Mouse (Mus musculus) kidney, postnatal 36 days (tissue): ENCODE results near the gene Dtx4.

ENCODE experiments used
- DNase-seq, 2 experiments: peaks; one replicate each; pipeline ENCODE4 v3.0.0; 2021 to 2022; ENCODE audit warnings: mixed read lengths in 2 of 2

The Dtx4 gene

DNA sequence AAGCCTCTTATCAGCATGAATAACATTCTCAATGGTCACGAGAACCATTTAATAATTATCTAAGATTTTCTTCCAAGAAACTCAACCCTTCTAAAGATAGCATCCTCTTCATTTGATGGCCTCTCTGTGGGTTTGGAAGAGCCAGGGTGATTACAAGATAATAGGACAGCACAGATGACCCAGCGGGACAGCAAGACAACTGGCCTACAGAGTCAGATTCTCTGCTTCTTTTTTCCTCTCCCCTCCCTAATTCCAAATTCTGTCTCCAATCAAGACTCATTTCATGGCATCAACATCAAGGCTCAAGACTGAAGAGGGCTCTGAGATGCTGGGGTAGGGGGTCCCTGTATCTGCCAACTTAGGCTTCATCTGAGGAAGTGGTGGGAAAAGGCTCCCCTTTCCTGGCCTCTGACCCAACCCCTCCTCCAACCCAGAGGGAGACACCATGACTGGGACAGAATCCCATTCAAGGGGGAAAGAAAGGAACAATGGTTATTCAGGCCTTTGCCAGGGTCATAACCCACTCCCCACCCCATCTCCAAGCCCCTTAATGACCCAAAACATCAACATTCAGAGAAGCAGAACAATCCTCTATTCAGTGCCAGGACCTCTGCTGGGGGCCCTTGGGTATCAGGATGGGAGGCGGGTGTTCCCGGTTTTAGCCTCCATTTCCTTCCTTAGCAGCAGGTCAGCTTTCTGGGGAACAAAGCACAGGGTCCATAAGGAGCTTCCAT is 7.6 kb downstream of the Dtx4 start:
- no peak for DNase-seq

DNA sequence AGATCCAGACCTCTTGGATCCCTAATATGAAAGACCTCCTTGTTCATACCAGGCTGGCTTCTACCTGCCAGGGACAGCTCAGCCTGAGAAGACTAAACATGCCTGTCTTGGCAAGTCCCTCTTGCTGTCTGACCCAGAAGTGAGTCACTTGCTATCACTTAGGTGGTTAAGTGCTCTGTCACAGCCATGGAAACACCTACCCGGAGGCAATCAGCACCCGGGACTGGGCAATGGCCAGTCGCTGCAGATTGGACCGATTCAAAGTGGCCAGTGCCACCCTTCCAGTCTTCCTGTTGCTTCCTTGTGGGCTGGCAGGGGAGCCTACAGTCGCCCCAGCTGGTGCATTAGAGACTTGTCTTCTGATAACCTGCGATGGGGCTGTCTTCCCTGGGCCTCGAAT is 9.6 kb downstream of the Dtx4 start:
- DNase-seq = no peak

DNA sequence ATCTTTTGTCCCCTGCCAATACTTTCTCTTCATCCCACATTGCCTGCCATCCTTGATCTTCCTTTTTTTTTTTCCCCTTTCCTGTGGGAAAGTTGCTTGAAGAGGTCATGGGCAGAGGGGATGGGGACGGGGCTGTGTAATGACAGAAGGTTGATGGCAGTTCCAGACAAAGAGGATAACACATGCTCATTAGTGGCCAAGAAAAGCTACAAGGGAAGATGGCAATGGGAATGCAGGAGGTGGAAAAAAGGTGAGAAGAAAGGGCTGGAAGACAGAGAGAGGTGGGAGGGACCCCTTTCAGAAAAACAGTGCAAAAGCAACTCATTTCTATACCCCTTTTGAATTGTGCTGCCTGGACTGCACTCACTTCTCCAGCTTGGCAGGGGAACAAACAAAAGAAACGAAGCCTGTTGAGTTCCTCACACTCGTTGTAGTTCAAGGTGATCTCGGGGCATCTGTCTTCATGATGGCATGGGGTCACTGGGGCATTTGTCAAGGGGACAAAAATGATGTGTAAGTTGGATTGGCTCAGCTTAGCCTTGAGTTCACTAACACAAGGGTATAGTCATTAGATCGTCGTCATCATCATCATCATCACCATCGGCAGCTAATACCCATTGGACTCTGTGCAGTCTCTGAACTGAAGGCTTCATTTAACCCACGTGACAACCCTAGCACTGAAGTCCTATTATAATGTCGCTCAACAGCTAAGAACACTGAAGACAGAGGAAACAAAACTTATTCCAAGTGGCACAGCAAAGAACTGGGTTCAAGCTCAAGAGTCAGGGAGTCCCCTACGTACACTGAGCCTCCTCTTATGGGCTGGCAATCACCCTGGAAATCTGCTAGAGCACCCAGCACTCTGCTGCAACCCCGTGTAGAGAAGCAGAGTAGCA is 11.3 kb downstream of the Dtx4 start:
- DNase-seq = no peak

DNA sequence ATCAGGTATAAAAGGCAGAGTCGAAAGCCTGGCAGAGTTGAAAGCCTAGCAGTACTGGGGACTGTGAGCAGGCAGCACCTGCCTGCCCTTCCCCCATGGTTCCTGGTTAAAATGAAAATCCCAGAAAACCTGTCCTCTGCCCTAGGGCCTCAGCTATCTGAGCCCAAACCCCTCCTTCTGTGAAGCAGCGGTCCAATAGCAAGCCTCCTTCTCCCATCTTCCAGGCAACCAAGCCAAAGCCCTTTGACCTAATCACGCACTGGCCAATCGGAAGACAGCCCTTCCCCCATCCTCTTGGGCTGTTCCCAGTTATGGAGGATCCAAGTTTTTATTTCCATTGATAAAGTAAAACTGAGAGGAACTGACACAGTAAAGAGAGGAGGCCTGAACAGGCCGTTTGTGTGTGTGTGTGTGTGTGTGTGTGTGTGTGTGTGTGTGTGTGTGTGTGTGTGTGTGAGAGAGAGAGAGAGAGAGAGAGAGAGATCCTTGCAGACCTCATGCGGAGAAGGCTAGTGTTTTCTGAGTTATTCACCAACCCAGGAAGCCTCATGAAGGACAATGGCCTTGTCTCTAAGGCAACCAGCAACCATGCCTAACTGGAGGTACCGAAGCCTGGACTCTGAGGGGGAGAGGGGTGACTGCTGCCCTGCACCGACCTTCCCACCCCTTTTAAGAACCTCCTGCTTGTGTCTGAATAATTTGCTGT is 12.1 kb downstream of the Dtx4 start:
- peak; percentile 85 to 93 for DNase-seq

DNA sequence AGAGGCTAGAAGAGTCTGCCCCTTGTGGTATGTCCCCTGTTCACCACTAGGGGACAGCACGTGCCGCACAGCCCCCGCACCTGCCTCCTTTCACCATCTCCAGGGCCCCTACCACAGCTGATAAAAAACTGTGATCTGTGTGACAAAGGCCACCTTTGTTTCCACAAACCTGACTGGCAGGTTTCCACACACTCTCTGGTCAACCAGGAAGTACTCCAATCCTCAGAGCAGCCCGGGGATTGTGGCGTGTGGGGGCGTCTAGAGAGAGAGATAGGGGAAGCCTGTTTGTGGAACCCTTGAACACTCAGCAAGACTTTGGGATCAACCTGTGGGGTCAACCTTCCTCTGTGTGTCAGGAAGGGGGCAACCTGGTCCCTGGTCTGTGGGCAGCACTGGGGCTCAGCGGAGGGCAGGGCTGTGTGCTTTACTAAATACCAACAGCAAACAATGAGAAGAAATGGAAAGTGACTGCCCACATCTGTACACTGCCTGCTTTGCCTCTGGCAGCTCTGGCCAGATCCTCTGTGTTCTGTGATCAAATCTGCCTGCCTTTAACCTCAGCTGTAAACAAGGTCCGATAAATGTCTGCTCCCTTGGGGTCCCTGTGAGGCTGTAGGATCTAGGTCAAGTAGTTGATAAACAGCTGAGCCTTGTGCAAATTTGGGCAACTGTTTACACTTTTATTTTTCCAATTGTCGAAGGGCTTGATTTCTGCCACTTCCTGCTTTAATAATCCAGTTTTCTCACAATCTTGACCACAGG is 12.9 kb downstream of the Dtx4 start:
- peak; percentile 27 to 59 for DNase-seq

DNA sequence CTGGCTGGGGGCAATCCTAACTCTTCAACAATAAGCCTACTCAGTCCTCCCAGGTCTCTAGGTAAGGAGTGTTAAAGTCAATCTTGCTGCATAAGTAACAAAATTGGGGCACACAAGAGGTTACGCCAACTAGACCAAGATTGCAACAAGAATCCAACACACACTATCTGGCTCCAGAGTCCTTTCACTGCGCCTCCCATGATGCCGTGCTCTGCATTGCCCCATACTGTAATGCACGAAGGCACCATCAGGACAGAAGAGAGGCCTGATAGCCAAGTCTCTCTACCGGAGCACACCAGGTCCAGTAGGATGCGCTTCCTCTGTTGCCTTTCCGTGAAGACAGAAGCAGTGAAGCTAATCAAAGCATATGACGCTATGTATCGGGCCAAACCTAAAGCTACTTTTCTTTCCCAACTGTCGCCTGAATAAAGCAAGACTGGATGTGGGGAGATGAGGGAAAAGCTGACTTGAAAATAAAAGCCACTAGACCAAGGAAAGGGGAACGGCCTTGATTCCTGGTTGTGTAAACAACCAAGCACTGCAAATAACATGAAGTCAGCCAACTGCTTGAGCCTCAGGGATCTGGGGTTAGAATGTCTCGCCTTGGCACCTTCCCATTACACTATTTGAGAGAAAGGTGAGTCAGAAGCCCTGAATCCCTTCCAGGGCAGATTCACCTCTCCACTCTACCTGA is 13.6 kb downstream of the Dtx4 start:
- no peak for DNase-seq

DNA sequence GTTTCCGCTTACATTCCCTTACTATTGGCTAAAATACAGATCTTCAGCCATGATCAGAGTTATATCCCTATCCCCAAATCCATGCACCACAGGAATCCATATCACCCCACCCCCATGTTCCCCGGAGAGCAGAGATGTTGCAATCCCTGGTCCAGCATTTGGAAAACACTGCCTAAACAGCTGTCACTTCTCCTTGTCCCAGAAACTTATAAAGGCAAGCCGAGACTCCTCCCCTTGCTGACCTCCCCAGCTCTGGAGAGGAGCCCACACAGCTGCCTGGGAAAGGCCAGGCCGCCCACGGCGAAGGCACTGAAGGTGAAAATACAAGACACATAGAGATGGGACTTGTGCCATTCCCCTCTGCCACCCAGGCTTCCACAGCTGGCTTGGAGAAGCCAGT is 14.4 kb downstream of the Dtx4 start:
- peak; percentile 80 to 85 for DNase-seq

DNA sequence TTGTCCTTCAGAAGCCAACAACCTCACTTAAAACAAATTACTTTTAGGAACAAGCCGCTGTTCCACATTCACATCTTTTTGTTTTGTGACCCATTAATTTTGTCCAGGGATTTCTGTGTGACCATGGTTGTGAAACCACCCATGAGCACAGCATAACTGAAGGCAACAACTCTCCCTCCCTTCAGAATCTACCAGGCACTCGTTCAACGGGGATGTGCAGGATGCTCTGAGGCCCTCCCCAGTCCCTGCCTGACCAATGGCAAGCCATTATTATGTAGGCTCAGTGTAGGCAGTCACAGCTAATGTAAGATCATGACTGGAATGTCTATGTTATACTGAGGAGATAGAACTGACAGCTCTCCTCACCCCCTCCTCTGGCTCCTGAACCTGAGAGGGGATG is 15.6 kb downstream of the Dtx4 start:
- no peak for DNase-seq

DNA sequence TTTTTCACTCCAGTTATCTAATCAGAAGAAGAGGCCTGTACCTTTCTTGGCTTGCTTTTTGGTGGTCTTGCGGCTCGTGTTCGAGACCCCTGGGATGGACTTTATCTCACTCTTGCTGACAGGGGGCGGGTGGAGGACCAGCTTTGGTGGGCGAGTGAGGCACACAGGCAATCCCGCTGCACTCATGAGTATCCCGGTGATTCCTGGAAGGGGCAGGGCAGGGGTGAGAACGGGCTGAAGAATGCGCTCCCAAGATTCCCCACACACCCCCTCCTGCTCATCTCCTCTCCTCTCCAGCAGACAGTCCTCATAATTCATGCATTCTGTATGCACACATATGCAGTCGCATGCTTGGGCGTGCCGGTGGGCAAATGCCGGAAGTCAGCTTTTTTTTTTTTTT is 16.0 kb downstream of the Dtx4 start:
- DNase-seq = no peak

DNA sequence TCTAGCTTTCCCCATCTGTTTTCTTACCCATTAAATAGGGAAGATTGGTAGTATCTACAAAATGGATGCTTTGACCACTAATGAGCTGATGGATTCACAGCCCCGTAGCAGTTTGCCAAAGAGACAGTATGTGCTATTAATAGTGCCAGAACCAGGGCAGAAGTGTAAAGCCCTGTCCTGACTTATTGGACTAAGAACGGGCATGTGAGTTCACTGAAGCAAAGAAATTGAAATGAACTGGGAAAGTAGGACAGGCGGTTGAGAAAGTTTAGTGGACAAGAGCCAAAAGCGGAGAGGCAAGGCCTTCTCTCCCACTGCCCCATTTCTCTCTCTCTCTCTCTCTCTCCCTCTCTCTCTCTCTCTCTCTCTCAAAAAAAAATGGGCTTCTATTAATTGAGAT is 17.0 kb downstream of the Dtx4 start:
- DNase-seq = peak; percentile 52 to 77

DNA sequence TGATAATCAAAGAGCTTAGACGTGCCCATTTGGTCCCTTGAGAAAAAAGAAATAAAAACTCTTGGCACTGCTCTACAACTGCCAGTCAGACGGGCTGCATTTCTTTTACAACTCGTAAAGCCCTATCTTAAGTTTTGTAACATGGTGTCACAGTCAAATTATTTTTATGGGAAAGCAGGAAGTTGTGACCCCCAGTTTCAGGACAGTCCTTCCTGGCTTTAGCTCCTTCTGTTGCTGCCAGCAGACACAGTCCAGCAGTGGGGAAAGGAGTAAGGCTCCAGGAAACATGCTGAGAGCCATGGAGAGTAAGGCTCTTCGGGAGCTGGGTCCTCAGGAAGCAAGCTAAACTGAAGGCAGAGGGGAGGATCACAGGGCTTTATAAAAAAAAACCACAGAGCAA is 17.5 kb downstream of the Dtx4 start:
- peak; percentile 27 to 36 for DNase-seq

DNA sequence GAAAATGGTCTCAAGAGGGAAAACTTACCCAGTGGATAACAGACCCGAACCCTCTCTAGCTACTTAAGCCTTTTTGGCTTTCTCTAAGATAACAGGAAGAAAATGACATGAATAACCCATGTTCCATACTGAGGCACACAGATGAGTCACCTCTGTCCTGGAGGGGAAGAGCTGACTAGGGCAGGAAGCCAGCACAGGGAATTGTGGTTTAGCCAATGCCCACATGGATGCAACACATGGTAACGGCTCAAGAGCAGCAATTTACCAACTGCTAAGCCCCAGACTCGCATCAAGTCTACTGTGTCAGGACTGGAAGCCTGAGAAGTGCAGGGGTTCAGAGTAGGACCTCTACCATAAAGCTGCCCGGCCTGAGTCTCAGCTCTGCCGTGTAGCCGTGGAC is 22.9 kb downstream of the Dtx4 start:
- DNase-seq = no peak

DNA sequence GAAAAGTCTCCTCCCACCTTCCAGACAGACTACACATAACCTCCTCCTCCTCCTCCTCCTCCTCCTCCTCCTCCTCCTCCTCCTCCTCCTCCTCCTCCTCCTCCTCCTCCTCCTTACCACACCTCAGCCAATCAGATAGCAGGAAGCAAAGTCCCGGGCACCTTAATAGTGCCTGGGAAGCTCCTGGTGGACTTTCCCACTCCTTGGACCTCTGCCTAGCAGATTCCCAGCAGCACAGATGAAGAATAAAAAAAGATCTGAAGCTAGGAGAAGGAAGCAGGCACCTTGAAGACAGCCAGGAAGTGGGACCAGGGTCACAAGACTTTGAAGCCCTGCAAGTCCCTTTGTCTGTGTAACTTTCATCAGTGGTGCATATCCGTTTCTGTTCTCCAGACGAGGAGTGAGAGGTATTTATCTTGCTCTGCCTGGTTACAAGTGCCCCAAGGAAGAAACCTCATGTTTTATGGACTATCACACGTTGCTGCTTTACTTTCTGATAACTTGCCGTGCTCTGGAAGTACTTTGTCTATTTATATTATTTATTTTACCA is 24.5 kb downstream of the Dtx4 start:
- DNase-seq = peak; percentile 68 to 78

DNA sequence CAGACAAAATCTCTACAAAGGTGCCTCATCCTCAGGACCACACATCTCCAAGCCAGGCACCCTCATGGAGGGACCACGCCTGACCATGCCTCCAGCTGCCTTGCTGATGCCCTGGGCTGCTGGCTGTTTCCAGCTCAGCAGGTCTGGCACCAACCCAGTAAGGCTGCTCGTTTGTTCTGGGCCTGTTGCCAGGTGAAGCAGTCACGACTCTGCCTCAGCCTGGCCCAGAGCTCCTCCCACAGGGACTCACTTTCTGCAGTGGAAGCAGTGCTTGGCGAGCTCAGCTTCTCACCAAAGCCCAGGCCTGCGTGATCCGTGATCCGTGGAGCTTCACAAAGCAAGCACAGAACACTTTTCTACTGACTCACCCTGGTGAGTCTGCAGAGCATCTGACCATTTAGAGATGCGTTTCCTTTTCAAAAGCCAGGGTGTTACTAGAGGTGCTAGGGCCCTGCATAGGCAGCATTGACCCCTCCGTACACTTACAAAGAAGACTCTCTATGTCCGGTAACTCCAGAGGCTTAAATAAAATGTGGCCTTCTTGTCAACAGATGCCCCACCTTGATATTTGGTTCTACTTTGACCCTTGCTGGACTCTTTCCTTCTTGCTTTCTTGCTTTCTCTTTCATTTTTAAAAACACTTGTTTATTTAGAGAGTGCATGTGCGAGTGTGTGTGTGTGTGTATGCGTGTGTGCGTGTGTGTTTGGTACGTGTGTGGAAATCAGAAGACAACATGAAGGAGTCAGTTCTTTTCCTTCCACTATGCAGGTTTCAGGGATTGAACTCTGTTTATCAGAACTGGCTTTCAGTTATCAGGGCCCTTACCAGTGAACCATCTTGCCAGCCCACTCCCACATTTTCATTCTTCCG is 25.6 kb downstream of the Dtx4 start:
- DNase-seq = peak; percentile 97 to 98

DNA sequence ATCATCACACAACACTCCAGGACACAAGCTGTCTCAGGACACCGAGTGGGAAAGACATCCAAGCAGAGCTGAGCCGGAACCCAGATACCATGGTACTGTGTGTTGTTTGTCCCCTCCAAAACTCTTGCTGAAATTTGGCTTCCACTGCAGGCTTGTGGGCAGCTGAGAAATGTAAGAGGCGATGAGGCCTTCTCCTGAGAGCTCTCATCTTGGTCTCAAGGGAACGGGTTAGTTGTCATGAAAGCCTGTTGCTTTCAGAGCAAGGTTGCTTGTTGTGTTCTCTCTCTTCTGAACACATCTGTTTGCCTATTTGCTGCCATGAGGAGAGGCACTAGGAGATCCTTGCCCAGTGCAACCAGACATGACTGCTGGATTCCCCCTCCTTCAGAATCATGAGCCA is 27.3 kb downstream of the Dtx4 start:
- no peak for DNase-seq

DNA sequence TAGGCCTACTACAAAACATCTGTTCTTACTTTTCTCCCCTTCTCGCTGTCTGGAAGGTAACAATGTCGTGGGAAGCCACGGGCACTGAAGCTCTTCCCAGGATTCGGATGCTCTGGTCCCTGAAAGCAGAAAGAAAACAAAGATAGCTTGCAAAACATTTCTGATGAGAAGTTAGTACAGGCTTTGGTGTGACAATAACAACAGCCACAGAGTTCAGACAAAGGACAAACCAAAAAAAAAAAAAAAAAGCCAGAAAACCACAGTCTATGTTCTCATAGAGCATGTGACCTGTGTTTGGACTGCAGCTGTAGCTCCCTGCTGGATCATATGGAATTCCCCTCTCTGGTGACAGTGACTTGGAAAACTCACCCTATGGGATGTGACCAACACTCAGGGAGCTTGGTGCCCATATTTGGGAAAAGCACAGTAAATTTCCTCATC is 28.0 kb downstream of the Dtx4 start:
- DNase-seq = no peak

DNA sequence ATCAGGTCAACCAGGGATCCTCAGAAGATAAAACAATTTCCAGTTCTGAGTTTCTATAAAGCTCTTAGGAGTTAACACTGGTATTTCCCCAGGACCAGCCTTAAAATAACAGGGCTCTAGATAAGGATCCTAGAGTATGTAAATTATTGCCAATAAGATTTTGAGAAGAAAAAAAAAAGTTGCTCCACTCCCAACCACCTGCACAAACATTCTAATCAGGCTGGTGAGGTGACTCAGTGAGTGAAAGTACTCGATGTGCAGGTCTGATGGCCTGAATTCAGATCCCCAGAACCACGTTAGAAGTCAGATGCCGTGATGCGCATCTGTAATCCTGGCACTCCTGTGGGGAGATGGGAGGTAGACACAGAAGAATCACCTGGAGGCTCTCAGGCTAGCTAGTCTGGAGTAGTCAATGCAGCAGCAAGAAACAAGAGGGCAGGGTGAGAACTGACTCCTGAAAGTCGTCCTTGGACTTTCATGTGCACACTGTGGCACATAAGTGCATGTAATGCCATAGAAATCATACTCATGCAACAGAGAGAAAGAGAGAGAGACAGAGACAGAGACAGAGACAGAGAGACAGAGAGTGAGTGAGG is 28.8 kb downstream of the Dtx4 start:
- no peak for DNase-seq

DNA sequence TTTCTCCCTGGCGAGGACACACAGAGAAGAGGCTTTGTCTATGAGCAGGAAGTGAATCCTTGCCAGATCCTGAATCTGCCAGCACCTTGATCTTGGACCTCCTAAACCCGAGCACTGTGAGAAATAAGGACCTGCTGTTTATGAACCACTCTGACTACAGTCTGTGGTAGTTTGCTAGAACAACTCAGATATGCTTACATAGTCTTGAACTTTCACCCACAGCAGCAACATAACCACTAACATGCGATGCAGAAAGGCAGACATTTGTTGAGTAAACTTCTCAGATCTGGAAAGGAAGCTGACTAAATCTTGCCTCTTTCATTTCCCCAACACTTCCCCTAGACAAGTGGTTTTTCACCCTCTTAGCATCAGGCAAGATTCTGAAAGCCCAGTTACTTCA is 29.4 kb downstream of the Dtx4 start:
- DNase-seq = no peak

DNA sequence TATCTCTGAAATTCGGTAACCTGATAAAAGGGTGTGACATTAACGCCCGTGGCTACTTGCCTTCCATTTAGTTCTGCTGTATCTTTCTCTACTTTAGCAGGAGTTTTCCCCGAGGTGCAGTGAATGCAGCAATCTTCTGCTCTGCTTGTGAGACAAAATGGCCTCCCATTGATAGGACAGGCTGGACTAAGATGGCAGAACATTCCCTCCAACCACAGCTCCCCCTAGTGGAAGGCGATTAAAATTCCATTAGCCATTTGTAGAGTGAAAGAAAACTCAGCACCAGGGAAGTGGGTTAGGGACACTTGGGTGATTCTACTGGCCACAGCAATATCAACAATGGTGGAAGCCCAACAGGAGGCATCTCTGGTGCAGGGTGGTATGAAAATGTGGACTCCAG is 33.8 kb downstream of the Dtx4 start:
- peak in 1 of 2 experiments; percentile 50 for DNase-seq

DNA sequence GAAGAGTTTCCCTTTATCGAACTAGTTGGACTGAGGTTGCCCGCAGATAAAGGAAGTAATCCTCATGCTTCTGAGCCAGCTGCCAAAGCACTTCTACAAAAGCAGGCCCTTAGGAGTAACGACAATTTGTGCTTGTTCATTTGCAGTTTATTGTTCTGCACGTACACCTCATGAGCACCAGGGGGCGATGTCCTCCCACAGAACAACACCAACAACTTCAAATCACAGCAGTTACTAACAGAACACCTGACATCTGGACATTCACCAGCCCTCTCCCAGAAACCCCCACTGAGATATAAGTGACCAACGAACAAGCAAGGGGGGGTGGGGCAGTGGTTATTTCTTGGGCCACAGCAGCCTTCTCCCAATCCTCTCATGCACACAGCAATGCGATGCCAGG is 35.0 kb downstream of the Dtx4 start:
- DNase-seq = peak; percentile 67 to 77
